Comparison of ENCODE assay signal across 8 mouse cellular contexts in genomic region chr1:193449394-193450103, GRCm38 (mm10).
DNase-seq lines count a peak whose midpoint lies in the region; ATAC-seq and TF ChIP-seq lines count a peak whose summit lies in the region.

No protein-coding gene starts in this region.

- POLR2A ChIA-PET in Patski (lab: Charles Lee) = interaction anchor here (0.5 kb wide), 1 partner anchor 1174 kb away, joined by 5 read pairs; no protein-coding TSS in a partner anchor

- H3K27ac ChIP-seq in kidney, adult 2 months (ENCODE audit: insufficient read depth, low read depth, low read length) = no peak overlapping the region
- H3K27ac ChIP-seq in limb, embryonic 15.5 days = peak overlapping the region; percentile 65
- H3K27ac ChIP-seq in neural tube, embryonic 11.5 days (ENCODE audit: low read depth, low read length) = peak overlapping the region; percentile 51

- no peak for TF ChIP-seq POLR2A in kidney, adult 2 months (IDR thresholded peaks at IDR 0.05; ENCODE audit: low read depth, low read length)

- TF ChIP-seq CTCF in Patski (IDR thresholded peaks at IDR 0.05) = peak; percentile 79
- TF ChIP-seq CTCF in kidney, adult 2 months (conservative IDR thresholded peaks at IDR 0.05; ENCODE audit: insufficient read depth, insufficient read length, low read depth, low read length) = peak; percentile 21; the same call in 1 of the 2 replicates

- H3K4me2 ChIP-seq in limb, embryonic 15.5 days = no peak overlapping the region
- no peak overlapping the region for H3K4me2 ChIP-seq in neural tube, embryonic 11.5 days (ENCODE audit: low read depth)

- H3K4me1 ChIP-seq in kidney, adult 2 months (ENCODE audit: control insufficient read depth, insufficient read depth, low read length) = 0 out of 2 replicates have a peak, but pooled peaks cover 3% of the 10 kb centered on the region
- peaks cover 11% of the 10 kb centered on the region for H3K4me1 ChIP-seq in limb, embryonic 15.5 days
- H3K4me1 ChIP-seq in neural tube, embryonic 11.5 days (ENCODE audit: control insufficient read depth, insufficient read depth, low read length) = peaks cover 6% of the 10 kb centered on the region; the same call in 1 of the 2 replicates

- H3K36me3 ChIP-seq in kidney, adult 2 months (ENCODE audit: control insufficient read depth, insufficient read depth, low read length) = no peaks in the 10 kb centered on the region
- no peaks in the 10 kb centered on the region for H3K36me3 ChIP-seq in limb, embryonic 15.5 days
- H3K36me3 ChIP-seq in neural tube, embryonic 11.5 days (ENCODE audit: control insufficient read depth, insufficient read depth, low read length) = no peaks in the 10 kb centered on the region

- in situ Hi-C loops in Patski (cut with MboI; ENCODE audit: low pct_unique_long_range_greater_than_20kb) = loop anchor here (5.0 kb wide), 2 partner anchors 52 to 53 kb away; no protein-coding TSS in a partner anchor

- H3K9ac ChIP-seq in limb, embryonic 15.5 days = no peak overlapping the region
- peak overlapping the region; percentile 24; the same call in 1 of the 2 replicates for H3K9ac ChIP-seq in neural tube, embryonic 11.5 days (ENCODE audit: low read length)

- peak; percentile 94 for DNase-seq in 3T3-L1 (ENCODE audit: low read depth, low spot score)
- DNase-seq in Patski (ENCODE audit: low read depth, low spot score) = peak; percentile 71
- peak; percentile 70 for DNase-seq in embryo, embryonic 10 days (ENCODE audit: low spot score)
- DNase-seq in heart, adult 9 months (ENCODE audit: low spot score in 2 of 2) = peak; percentile 60 to 73
- DNase-seq in kidney, adult 2 months = peak; percentile 51
- peak; percentile 57 for DNase-seq in neural tube, embryonic 11.5 days (ENCODE audit: low spot score)
- peak; percentile 47 for DNase-seq in thymus, postnatal 4 days

- no peaks in the 10 kb centered on the region for H3K9me3 ChIP-seq in limb, embryonic 15.5 days
- no peaks in the 10 kb centered on the region for H3K9me3 ChIP-seq in neural tube, embryonic 11.5 days (ENCODE audit: control insufficient read depth, low read length)

- no peak overlapping the region for H3K4me3 ChIP-seq in kidney, adult 2 months (ENCODE audit: insufficient read depth, low read depth, low read length)
- no peak overlapping the region for H3K4me3 ChIP-seq in limb, embryonic 15.5 days
- no peak overlapping the region for H3K4me3 ChIP-seq in neural tube, embryonic 11.5 days (ENCODE audit: low read depth, low read length)

- CTCF ChIA-PET in Patski (lab: Charles Lee) = interaction anchor here (0.8 to 2.4 kb wide), 11 partner anchors 9 to 250 kb away, joined by 3 to 11 read pairs (median 4); no protein-coding TSS in a partner anchor

- ATAC-seq in Patski = peak; percentile 86
- ATAC-seq in limb, embryonic 15.5 days (ENCODE audit: insufficient number of reproducible peaks, low FRiP score, low TSS enrichment, low read depth) = 0 out of 2 replicates have a peak, but pooled peaks have one; percentile 49
- peak; percentile 40; the same call in 1 of the 2 replicates for ATAC-seq in neural tube, embryonic 11.5 days (ENCODE audit: insufficient read depth, low FRiP score, low TSS enrichment)

- H3K27me3 ChIP-seq in Patski = no peaks in the 10 kb centered on the region
- no peaks in the 10 kb centered on the region for H3K27me3 ChIP-seq in kidney, adult 2 months (replicated peaks; ENCODE audit: control insufficient read depth, insufficient read depth, low read length)
- H3K27me3 ChIP-seq in limb, embryonic 15.5 days = no peaks in the 10 kb centered on the region
- H3K27me3 ChIP-seq in neural tube, embryonic 11.5 days (ENCODE audit: control insufficient read depth, insufficient read depth, low read length) = no peaks in the 10 kb centered on the region

- 9% methylated on average over 7 of the region's 7 CpGs for WGBS in kidney, adult 2 months
- 14% methylated on average over 7 of the region's 7 CpGs for WGBS in limb, embryonic 15.5 days
- 22% methylated on average over 7 of the region's 7 CpGs for WGBS in neural tube, embryonic 11.5 days
